Mouse (Mus musculus) heart, embryonic 14.5 days (tissue): ENCODE results near the gene Rab4b. TPM values are rescaled to one million over a fixed set of nuclear protein-coding genes. Genes with fewer than 3 reads are reported as not detected.

ENCODE experiments used
- ATAC-seq: fragments of 200-750 bp; cut with Nextera tagmentation; 2 replicates; pipeline ENCODE4 v1.8.0; 2017; ENCODE audit warnings: low read depth, moderate TSS enrichment; ENCODE audit not compliant: insufficient number of reproducible peaks, insufficient read depth, low FRiP score
- H3K27ac ChIP-seq, 2 experiments: fragments of 200-500 bp in 1 of 2; fragments of 300-500 bp in 1 of 2; sonication (generic) in 1 of 2; replicated peaks in 1 of 2; 2 replicates each; pipeline ENCODE4 v1.5.1; 2012 to 2014; ENCODE audit warnings: low read depth in 2 of 2, low read length in 2 of 2, control low read depth in 1 of 2, mild to moderate bottlenecking in 1 of 2, mixed read lengths in 1 of 2; ENCODE audit not compliant: control insufficient read depth in 1 of 2, insufficient read depth in 1 of 2
- H3K27me3 ChIP-seq: fragments of 300-500 bp; sonication (generic); 2 replicates; pipeline ENCODE4 v1.6.1; 2014; ENCODE audit warnings: mild to moderate bottlenecking, low read length, control low read depth; ENCODE audit not compliant: control insufficient read depth, insufficient read depth
- H3K36me3 ChIP-seq: fragments of 300-500 bp; sonication (generic); 2 replicates; pipeline ENCODE4 v1.6.1; 2014; ENCODE audit warnings: mild to moderate bottlenecking, control low read depth, low read length, mixed read lengths; ENCODE audit not compliant: control insufficient read depth, insufficient read depth
- H3K4me1 ChIP-seq, 2 experiments: fragments of 200-500 bp in 1 of 2; fragments of 300-500 bp in 1 of 2; sonication (generic) in 1 of 2; 2 replicates each; pipeline ENCODE4 v1.6.1; 2012 to 2014; ENCODE audit warnings: low read length in 2 of 2, control low read depth in 1 of 2, mixed read lengths in 1 of 2; ENCODE audit not compliant: control insufficient read depth in 2 of 2, insufficient read depth in 2 of 2
- H3K4me2 ChIP-seq: fragments of 300-500 bp; sonication (generic); 2 replicates; pipeline ENCODE4 v1.6.1; 2014; ENCODE audit warnings: mild to moderate bottlenecking, low read length
- H3K4me3 ChIP-seq, 2 experiments: fragments of 200-500 bp in 1 of 2; fragments of 300-500 bp in 1 of 2; sonication (generic) in 1 of 2; 2 replicates each; pipeline ENCODE4 v1.5.1; 2012 to 2014; ENCODE audit warnings: low read length in 2 of 2, mild to moderate bottlenecking in 2 of 2, control low read depth in 1 of 2, low read depth in 1 of 2, moderate library complexity in 1 of 2; ENCODE audit not compliant: control insufficient read depth in 1 of 2, insufficient read depth in 1 of 2
- H3K9ac ChIP-seq: fragments of 300-500 bp; sonication (generic); 2 replicates; pipeline ENCODE4 v1.6.1; 2014; ENCODE audit warnings: mild to moderate bottlenecking, low read length
- H3K9me3 ChIP-seq: fragments of 300-500 bp; sonication (generic); 2 replicates; pipeline ENCODE4 v1.6.1; 2016; ENCODE audit warnings: low read length, control low read depth; ENCODE audit not compliant: control insufficient read depth
- microRNA counts: library from miRNA; unstranded; fragments of <30 nt; microRNA quantifications from one replicate; lab custom pipeline; 2016
- microRNA-seq: library from miRNA; unstranded; fragments of <30 nt; microRNA quantifications from one replicate; pipeline ENCODE4, GENCODE M21; 2016
- polyA plus RNA-seq: library from polyadenylated mRNA; unstranded; fragments of >200 nt; fragmentation: Nextera tagmentation; extraction: Ambion mirVana; gene quantifications from 2 replicates; pipeline ENCODE4 v1.2.1, GENCODE M21; 2014

Rab4b gene
- polyA plus RNA-seq, 1 experiment from 2014 or later = 43.4 TPM

- Histone ChIP-seq H3K4me2 (no peak within 1 kb of the TSS), H3K9me3 (no peaks in the 10 kb centered on the region), H3K27me3 (no peaks in the 10 kb centered on the region), H3K27ac (no peak within 1 kb of the TSS), H3K4me1 (no peaks in the 10 kb centered on the region), H3K9ac (no peak within 1 kb of the TSS), H3K36me3 (no peaks in the 10 kb centered on the region), H3K4me3 (no peak within 1 kb of the TSS)
- ATAC-seq = no peak
These were observed 59.0 kb downstream of the Rab4b start, which contains the start of gene Cyp2f2 for GRCm38 (mm10) chr7:27119676-27120075. Gene Cyp2f2 (plus strand): TSS chr7:27119909.

MicroRNAs within 50 kb of the gene (microRNA counts, 519-probe panel; counts per million panel counts)
- 322 counts per million, percentile 70 among the panel's probes with 10 or more counts for microRNA mmu-miR-1191 (lab: Ali Mortazavi, UCI)

Small RNA genes within 50 kb of the gene (microRNA-seq; reads per million reads assigned to microRNA genes)
- gene Mir1191 = 1.7 reads per million
- gene Mir3101 = 1.7 reads per million

Other genes with a start within 250 kb of the Rab4b start
- not detected in 2 replicates for gene Cyp2a22, start 239.5 kb downstream of the Rab4b start, polyA plus RNA-seq
- not detected in 2 replicates for gene Cyp2a12, start 149.8 kb downstream of the Rab4b start, polyA plus RNA-seq
- gene Cyp2f2, start 59.0 kb downstream of the Rab4b start, polyA plus RNA-seq = 3.3 TPM in 1 of 2 replicates, not detected in the other
- gene Cyp2t4, start 25.2 kb downstream of the Rab4b start, polyA plus RNA-seq = 0.22 TPM in 1 of 2 replicates, not detected in the other
- gene Egln2, start 12.1 kb downstream of the Rab4b start, polyA plus RNA-seq = 26.7 and 31.2 TPM in 2 replicates
- gene Gm21983, start 2.2 kb upstream of the Rab4b start, polyA plus RNA-seq = not detected in 2 replicates
- 0.53 and 1.3 TPM in 2 replicates for gene Mia, start 2.3 kb upstream of the Rab4b start, polyA plus RNA-seq
- 3.3 and 3.7 TPM in 2 replicates for gene BC024978, start 16.9 kb upstream of the Rab4b start, polyA plus RNA-seq
- 140 and 150 TPM in 2 replicates for gene Snrpa, start 17.4 kb upstream of the Rab4b start, polyA plus RNA-seq
- 3.4 and 3.8 TPM in 2 replicates for gene Itpkc, start 49.8 kb upstream of the Rab4b start, polyA plus RNA-seq
- gene Coq8b, start 54.1 kb upstream of the Rab4b start, polyA plus RNA-seq = 9.9 and 11.9 TPM in 2 replicates
- 3.3 and 5.4 TPM in 2 replicates for gene Numbl, start 79.5 kb upstream of the Rab4b start, polyA plus RNA-seq
- gene Ltbp4, start 158.8 kb upstream of the Rab4b start, polyA plus RNA-seq = 47.7 and 55.1 TPM in 2 replicates
- gene Shkbp1, start 177.1 kb upstream of the Rab4b start, polyA plus RNA-seq = 18.3 and 22.0 TPM in 2 replicates
- gene Gm20479, start 178.5 kb upstream of the Rab4b start, polyA plus RNA-seq = not detected in 2 replicates